11 mouse cellular contexts compared by ENCODE assay signal in genomic region chr10:120851196-120851781, GRCm38 (mm10). TPM values are rescaled to one million over a fixed set of nuclear protein-coding genes. Genes with fewer than 3 reads are reported as not detected.
DNase-seq lines count a peak whose midpoint lies in the region; ATAC-seq and TF ChIP-seq lines count a peak whose summit lies in the region.
"Had no signal": no experiment of that assay in that cellular context is flagged by ENCODE, and none has a peak within 500 bp of the region (broad histone marks: within the 10 kb centered on the region; RNA-seq: fewer than 3 reads in every experiment).

No protein-coding gene starts in this region.

- DNase-seq in gastrocnemius, postnatal 10 days = peak; percentile 26
- DNase-seq in gastrocnemius, postnatal 36 days = no peak
- peak; percentile 40 for DNase-seq in lung, embryonic 14.5 days
- no peak for DNase-seq in lung, adult 18-20 months
- no peak for DNase-seq in limb, embryonic 10.5 days (ENCODE audit: low spot score)
- no peak for DNase-seq in layer of hippocampus, postnatal 25 days (ENCODE audit: extremely low spot score in 1 of 2, low spot score in 1 of 2)
- no peak for DNase-seq in c-Kit-positive CD71-positive TER-119-positive erythroid progenitor cells, embryonic 14.5 days (ENCODE audit: low spot score)
- DNase-seq: midbrain, embryonic 14.5 days had no signal

- H3K27me3 ChIP-seq in lung, embryonic 14.5 days (ENCODE audit: insufficient read depth, low read length) = no peaks in the 10 kb centered on the region
- no peaks in the 10 kb centered on the region for H3K27me3 ChIP-seq in embryonic facial prominence, embryonic 12.5 days
- no peaks in the 10 kb centered on the region for H3K27me3 ChIP-seq in limb, embryonic 10.5 days (ENCODE audit: low read depth, poor library complexity, severe bottlenecking)

- no peak for ATAC-seq in lung, embryonic 14.5 days (ENCODE audit: insufficient read depth)
- ATAC-seq in embryonic facial prominence, embryonic 12.5 days (ENCODE audit: insufficient number of reproducible peaks, insufficient read depth, low FRiP score, low TSS enrichment) = no peak
- ATAC-seq: intestine, embryonic 16.5 days had no signal

- H3K4me2 ChIP-seq in lung, embryonic 14.5 days = peak overlapping the region; percentile 8; the same call in 1 of the 2 replicates
- peak overlapping the region; percentile 37; the same call in 1 of the 2 replicates for H3K4me2 ChIP-seq in embryonic facial prominence, embryonic 12.5 days (replicated peaks)

- 44% methylated on average over 9 of the region's 9 CpGs for WGBS in lung, embryonic 14.5 days
- WGBS in embryonic facial prominence, embryonic 12.5 days = 37% methylated on average over 9 of the region's 9 CpGs
- 66% methylated on average over 9 of the region's 9 CpGs for WGBS in limb, embryonic 10.5 days

- no peak for TF ChIP-seq CTCF in lung, embryonic 14.5 days (IDR thresholded peaks at IDR 0.05; ENCODE audit: low read depth)

- peaks cover 5% of the 10 kb centered on the region; the same call in 1 of the 2 replicates for H3K36me3 ChIP-seq in lung, embryonic 14.5 days (ENCODE audit: insufficient read depth)
- no peaks in the 10 kb centered on the region for H3K36me3 ChIP-seq in embryonic facial prominence, embryonic 12.5 days
- peaks cover 8% of the 10 kb centered on the region; the same call in 1 of the 2 replicates for H3K36me3 ChIP-seq in limb, embryonic 10.5 days

- no peak overlapping the region for H3K4me3 ChIP-seq in lung, embryonic 14.5 days (ENCODE audit: low read depth, low read length)
- H3K4me3 ChIP-seq in embryonic facial prominence, embryonic 12.5 days = no peak overlapping the region
- H3K4me3 ChIP-seq in limb, embryonic 10.5 days = peak overlapping the region; percentile 32; the same call in 1 of the 2 replicates
- H3K4me3 ChIP-seq: erythroblast, embryonic 14.5 days had no signal

- no peaks in the 10 kb centered on the region for H3K9me3 ChIP-seq in lung, embryonic 14.5 days (ENCODE audit: low read depth, low read length)
- no peaks in the 10 kb centered on the region for H3K9me3 ChIP-seq in embryonic facial prominence, embryonic 12.5 days
- H3K9me3 ChIP-seq in limb, embryonic 10.5 days (replicated peaks) = no peaks in the 10 kb centered on the region

- H3K4me1 ChIP-seq in lung, embryonic 14.5 days (ENCODE audit: insufficient read depth) = peaks cover 11% of the 10 kb centered on the region
- H3K4me1 ChIP-seq in embryonic facial prominence, embryonic 12.5 days = peaks cover 63% of the 10 kb centered on the region
- peaks cover 82% of the 10 kb centered on the region for H3K4me1 ChIP-seq in limb, embryonic 10.5 days

- intact Hi-C loops in gastrocnemius, postnatal 36 days (cut with DNase I) = no loop called here

- no peak overlapping the region for H3K9ac ChIP-seq in lung, embryonic 14.5 days
- H3K9ac ChIP-seq in embryonic facial prominence, embryonic 12.5 days = no peak overlapping the region

- H3K27ac ChIP-seq in lung, embryonic 14.5 days (ENCODE audit: low read depth) = peak overlapping the region; percentile 40; the same call in 1 of the 2 replicates
- H3K27ac ChIP-seq in embryonic facial prominence, embryonic 12.5 days = peak overlapping the region; percentile 94
- peak overlapping the region; percentile 85 for H3K27ac ChIP-seq in limb, embryonic 10.5 days

RNA-seq across cellular contexts. Expression of gene Msrb3, which starts 47.6 kb away (rescaled TPM):
- 10 to 100 TPM; 89.9 to 94.0 TPM for total RNA-seq in gastrocnemius, postnatal 10 days (2021)
- 100 to 1,000 TPM; 109 to 115 TPM for total RNA-seq in gastrocnemius, postnatal 36 days (2021)
- 13.0 and 14.1 TPM in 2 replicates for polyA plus RNA-seq in lung, embryonic 14.5 days (2014; fragmentation: Nextera tagmentation; extraction: Ambion mirVana)
- 9.2 and 10.3 TPM in 2 replicates for polyA plus RNA-seq in embryonic facial prominence, embryonic 12.5 days (2016; fragmentation: Nextera tagmentation; extraction: Ambion mirVana)
- polyA plus RNA-seq in limb, embryonic 10.5 days (2016; fragmentation: Nextera tagmentation; extraction: Ambion mirVana) = 5.4 and 7.2 TPM in 2 replicates
- 1 to 10 TPM; 4.2 to 4.3 TPM for total RNA-seq in layer of hippocampus, postnatal 25 days (2021)
- polyA plus RNA-seq: erythroblast, embryonic 14.5 days had no signal

Comparison
In these comparisons a context has a peak if more than half of its experiments do, and no peak if none do; other contexts are left out.
1. DNase-seq: peak in gastrocnemius, postnatal 10 days (single experiment) and lung, embryonic 14.5 days (single experiment); none in gastrocnemius, postnatal 36 days (0 of 2), lung, adult 18-20 months (0 of 2), limb, embryonic 10.5 days (single experiment), layer of hippocampus, postnatal 25 days (0 of 2) and c-Kit-positive CD71-positive TER-119-positive erythroid progenitor cells, embryonic 14.5 days (single experiment).
2. H3K27ac ChIP-seq: peak in every context shown above with its lines; median percentile 94 in embryonic facial prominence, embryonic 12.5 days; 85 in limb, embryonic 10.5 days; 40 in lung, embryonic 14.5 days.
3. RNA of gene Msrb3, which starts 47.6 kb away (total RNA-seq): 109 to 115 TPM in gastrocnemius, postnatal 36 days and 89.9 to 94.0 TPM in gastrocnemius, postnatal 10 days; 4.2 to 4.3 TPM in layer of hippocampus, postnatal 25 days; every median in the first group is over 10 times any median in the second.